Mouse (Mus musculus) limb, embryonic 12.5 days (tissue): Measurements from ENCODE around the gene Ccl25. TPM values are rescaled to one million over a fixed set of nuclear protein-coding genes. Genes with fewer than 3 reads are reported as not detected.
A peak's percentile ranks its signal among the peaks of the same experiment; 100 is the strongest.
"Not testable (repeated sequence)": the region's sequence is repeated elsewhere in the genome, so short reads cannot be mapped to it uniquely, and the experiment has no call there.

Experiments
- ATAC-seq: fragments of 200-750 bp; cut with Nextera tagmentation; 2 replicates; pipeline ENCODE4 v1.8.0; 2017; ENCODE audit warnings: low read depth, moderate TSS enrichment; ENCODE audit not compliant: insufficient number of reproducible peaks, insufficient read depth, low FRiP score, low TSS enrichment
- H3K27ac ChIP-seq: fragments of 300-500 bp; sonication (generic); 2 replicates; pipeline ENCODE4 v1.5.1; 2016; ENCODE audit warnings: mild to moderate bottlenecking, moderate library complexity
- H3K27me3 ChIP-seq: fragments of 300-500 bp; sonication (generic); 2 replicates; pipeline ENCODE4 v1.6.1; 2016; ENCODE audit warnings: mild to moderate bottlenecking, moderate library complexity
- H3K36me3 ChIP-seq: fragments of 300-500 bp; sonication (generic); 2 replicates; pipeline ENCODE4 v1.6.1; 2016; ENCODE audit warnings: mild to moderate bottlenecking, moderate library complexity
- H3K4me1 ChIP-seq: fragments of 300-500 bp; sonication (generic); replicated peaks from 2 replicates; pipeline ENCODE4 v1.6.1; 2016
- H3K4me2 ChIP-seq: fragments of 300-500 bp; sonication (generic); 2 replicates; pipeline ENCODE4 v1.6.1; 2016; ENCODE audit warnings: mild to moderate bottlenecking, moderate library complexity
- H3K4me3 ChIP-seq: fragments of 300-500 bp; sonication (generic); replicated peaks from 2 replicates; pipeline ENCODE4 v1.5.1; 2016; ENCODE audit warnings: mild to moderate bottlenecking
- H3K9ac ChIP-seq: fragments of 300-500 bp; sonication (generic); replicated peaks from 2 replicates; pipeline ENCODE4 v1.6.1; 2016; ENCODE audit warnings: mild to moderate bottlenecking, moderate library complexity
- H3K9me3 ChIP-seq: fragments of 300-500 bp; sonication (generic); 2 replicates; pipeline ENCODE4 v1.6.1; 2016; ENCODE audit warnings: mild to moderate bottlenecking, moderate library complexity
- WGBS: fragments of 180-500 bp; shearing (Covaris S2); methylation state at CpG from one replicate; pipeline ENCODE4 v1.1.7; 2016; 5-methylcytosine and 5-hydroxymethylcytosine counted together
- polyA plus RNA-seq: library from polyadenylated mRNA; unstranded; fragments of >200 nt; fragmentation: Nextera tagmentation; extraction: Ambion mirVana; gene quantifications from 2 replicates; pipeline ENCODE4 v1.2.1, GENCODE M21; 2016

The Ccl25 gene
- polyA plus RNA-seq, 1 experiment from 2014 or later = 23.0 TPM

DNA sequence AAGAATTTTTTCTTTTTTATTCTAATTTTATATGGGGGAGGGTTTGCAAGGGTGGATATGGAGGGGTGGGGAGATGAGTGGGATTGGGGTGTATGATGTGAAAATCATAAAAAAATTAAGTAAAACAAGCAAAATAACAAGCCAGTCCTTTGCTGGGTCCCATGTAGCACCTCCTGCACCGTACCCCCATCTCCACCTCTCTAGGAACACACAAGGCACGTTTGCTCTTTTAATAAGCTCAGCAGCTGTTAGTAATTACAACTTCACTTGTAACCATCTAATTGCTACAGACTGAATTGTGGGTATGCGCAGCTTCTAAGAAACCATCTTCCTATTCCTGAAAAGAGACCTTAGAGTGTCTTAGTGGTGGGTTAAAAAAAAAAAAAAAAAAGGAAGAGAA lies 15.2 kb downstream of the Ccl25 start:
- peaks cover 4% of the 10 kb centered on the region; the same call in 1 of the 2 replicates for H3K4me1 ChIP-seq
- no peak overlapping the region for H3K4me3 ChIP-seq
- no peaks in the 10 kb centered on the region for H3K9me3 ChIP-seq
- H3K36me3 ChIP-seq = peaks cover 45% of the 10 kb centered on the region
- no peak overlapping the region for H3K27ac ChIP-seq
- no peaks in the 10 kb centered on the region for H3K27me3 ChIP-seq
- 38% methylated on average over 3 of the region's 3 CpGs for WGBS
- no peak overlapping the region for H3K9ac ChIP-seq
- H3K4me2 ChIP-seq = no peak overlapping the region
- no peak for ATAC-seq

GRCm38 (mm10) chr8:4347661-4348060 lies 22.7 kb downstream of the Ccl25 start:
- Histone ChIP-seq H3K4me2 (peak overlapping the region; percentile 39), H3K9ac (no peak overlapping the region), H3K4me3 (no peak overlapping the region), H3K36me3 (no peaks in the 10 kb centered on the region), H3K4me1 (0 out of 2 replicates have a peak, but pooled peaks cover 6% of the 10 kb centered on the region), H3K27ac (no peak overlapping the region), H3K9me3 (no peaks in the 10 kb centered on the region), H3K27me3 (no peaks in the 10 kb centered on the region)
- WGBS = 53% methylated on average over 7 of the region's 7 CpGs
- peak; percentile 36; the same call in 1 of the 2 replicates for ATAC-seq

DNA sequence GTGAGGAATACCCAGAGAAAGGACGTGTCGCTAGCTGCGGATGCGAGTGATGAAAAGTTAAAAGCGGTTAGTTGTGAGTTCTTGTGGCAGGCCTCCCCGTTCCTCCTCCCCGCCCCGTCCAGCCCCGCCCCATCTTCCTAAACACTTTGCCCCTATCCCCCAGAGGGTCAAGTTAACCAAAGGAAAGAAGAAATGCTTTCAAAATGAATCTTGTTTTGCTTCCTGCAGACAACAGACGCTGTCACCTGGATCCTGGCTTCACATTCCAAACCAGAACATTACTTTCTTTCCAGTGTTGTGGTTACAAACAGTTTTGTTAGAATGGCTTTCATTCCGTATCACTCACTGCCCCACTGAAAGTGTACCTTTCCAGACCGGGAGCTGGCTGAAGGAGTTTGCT lies 23.3 kb downstream of the Ccl25 start:
- Histone ChIP-seq H3K9ac (no peak overlapping the region), H3K4me3 (no peak overlapping the region), H3K4me2 (peak overlapping the region; percentile 39), H3K27ac (no peak overlapping the region), H3K4me1 (0 out of 2 replicates have a peak, but pooled peaks cover 6% of the 10 kb centered on the region), H3K9me3 (no peaks in the 10 kb centered on the region), H3K36me3 (no peaks in the 10 kb centered on the region), H3K27me3 (no peaks in the 10 kb centered on the region)
- no peak for ATAC-seq
- 30% methylated on average over 12 of the region's 12 CpGs for WGBS

GRCm38 (mm10) chr8:4349335-4349734 lies 24.3 kb downstream of the Ccl25 start:
- WGBS = 64% methylated on average over 1 of the region's 1 CpGs
- H3K4me1 ChIP-seq = 0 out of 2 replicates have a peak, but pooled peaks cover 6% of the 10 kb centered on the region
- H3K27ac ChIP-seq = no peak overlapping the region
- no peak overlapping the region for H3K9ac ChIP-seq
- no peak overlapping the region for H3K4me2 ChIP-seq
- no peaks in the 10 kb centered on the region for H3K36me3 ChIP-seq
- no peak for ATAC-seq
- no peaks in the 10 kb centered on the region for H3K9me3 ChIP-seq
- H3K4me3 ChIP-seq = no peak overlapping the region
- no peaks in the 10 kb centered on the region for H3K27me3 ChIP-seq

DNA sequence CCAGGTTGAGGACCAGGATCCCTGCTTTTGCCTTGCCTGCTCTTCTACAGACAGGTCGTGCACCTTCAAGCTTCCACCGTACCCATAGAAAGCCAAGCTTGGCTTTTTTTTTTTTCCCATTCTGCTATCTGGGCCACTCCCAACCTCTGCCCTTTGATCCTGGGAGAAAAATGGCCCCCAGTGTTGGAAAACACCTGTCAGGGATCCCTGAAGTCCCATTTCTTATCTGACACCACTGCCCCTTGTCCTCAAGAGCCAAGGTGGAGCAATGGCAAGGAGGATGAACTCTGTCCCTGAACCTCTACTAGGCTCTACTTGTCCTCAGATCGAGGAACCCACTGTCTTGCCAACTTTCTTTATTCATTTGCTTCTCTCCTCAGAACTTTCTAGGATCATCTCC lies 25.6 kb downstream of the Ccl25 start:
- H3K27ac ChIP-seq = no peak overlapping the region
- H3K9ac ChIP-seq = no peak overlapping the region
- H3K27me3 ChIP-seq = no peaks in the 10 kb centered on the region
- no peak overlapping the region for H3K4me2 ChIP-seq
- H3K36me3 ChIP-seq = no peaks in the 10 kb centered on the region
- no peak overlapping the region for H3K4me3 ChIP-seq
- H3K9me3 ChIP-seq = no peaks in the 10 kb centered on the region
- 0 out of 2 replicates have a peak, but pooled peaks cover 6% of the 10 kb centered on the region for H3K4me1 ChIP-seq
- no peak for ATAC-seq
- WGBS = 86% methylated on average over 3 of the region's 3 CpGs

GRCm38 (mm10) chr8:4352562-4352961 lies 27.6 kb downstream of the Ccl25 start:
- 89% methylated on average over 6 of the region's 6 CpGs for WGBS
- ATAC-seq, H3K27ac ChIP-seq, H3K4me1 ChIP-seq, H3K36me3 ChIP-seq, H3K4me2 ChIP-seq, H3K27me3 ChIP-seq, H3K9me3 ChIP-seq, H3K4me3 ChIP-seq, H3K9ac ChIP-seq: not testable (repeated sequence)

DNA sequence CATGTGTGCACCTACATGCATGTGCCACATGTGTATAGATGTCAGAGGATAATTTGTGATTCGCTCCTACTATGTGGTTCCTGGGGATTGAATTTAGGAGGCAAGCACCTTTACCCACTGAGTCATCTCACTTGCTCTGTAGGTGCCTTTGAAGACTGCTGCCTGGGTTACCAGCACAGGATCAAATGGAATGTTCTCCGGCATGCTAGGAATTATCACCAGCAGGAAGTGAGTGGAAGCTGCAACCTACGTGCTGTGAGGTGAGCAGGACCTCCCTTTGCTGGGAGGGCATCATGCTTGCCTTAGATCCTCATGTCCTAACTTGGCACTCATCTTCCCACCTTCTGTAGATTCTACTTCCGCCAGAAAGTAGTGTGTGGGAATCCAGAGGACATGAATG lies 28.7 kb downstream of the Ccl25 start:
- Histone ChIP-seq H3K36me3 (no peaks in the 10 kb centered on the region), H3K4me2 (no peak overlapping the region), H3K9me3 (no peaks in the 10 kb centered on the region), H3K27me3 (no peaks in the 10 kb centered on the region), H3K9ac (no peak overlapping the region), H3K4me1 (no peaks in the 10 kb centered on the region), H3K4me3 (no peak overlapping the region), H3K27ac (no peak overlapping the region)
- 90% methylated on average over 4 of the region's 4 CpGs for WGBS
- no peak for ATAC-seq

DNA sequence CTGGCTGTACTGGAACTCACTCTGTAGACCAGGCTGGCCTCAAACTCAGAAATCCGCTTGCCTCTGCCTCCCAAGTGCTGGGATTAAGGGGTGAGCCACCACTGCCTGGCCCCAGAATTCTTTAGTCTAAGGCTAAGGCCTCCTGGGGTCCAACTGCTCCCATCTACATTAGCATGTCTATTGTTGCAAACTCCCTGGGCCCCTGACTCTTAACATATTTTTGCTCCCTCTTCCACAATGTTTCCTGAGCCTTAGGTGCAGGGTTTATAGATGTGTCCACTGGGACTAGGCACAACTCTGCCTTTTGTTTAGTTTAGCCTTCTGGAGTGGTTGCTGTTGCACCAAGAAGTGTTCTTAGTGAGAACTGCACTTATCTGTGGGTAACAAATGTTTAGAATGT lies 29.5 kb downstream of the Ccl25 start:
- Histone ChIP-seq H3K36me3 (no peaks in the 10 kb centered on the region), H3K4me1 (no peaks in the 10 kb centered on the region), H3K9ac (no peak overlapping the region), H3K9me3 (no peaks in the 10 kb centered on the region), H3K4me2 (no peak overlapping the region), H3K4me3 (no peak overlapping the region), H3K27ac (no peak overlapping the region), H3K27me3 (no peaks in the 10 kb centered on the region)
- 74% methylated on average over 1 of the region's 1 CpGs for WGBS
- no peak for ATAC-seq

- Histone ChIP-seq H3K9me3 (no peaks in the 10 kb centered on the region), H3K4me2 (no peak overlapping the region), H3K27ac (no peak overlapping the region), H3K27me3 (no peaks in the 10 kb centered on the region), H3K4me1 (no peaks in the 10 kb centered on the region), H3K4me3 (no peak overlapping the region), H3K9ac (no peak overlapping the region), H3K36me3 (no peaks in the 10 kb centered on the region)
- WGBS = 78% methylated on average over 10 of the region's 10 CpGs
- no peak for ATAC-seq
Measured at GRCm38 (mm10) chr8:4355455-4355854, 30.4 kb downstream of the Ccl25 start.

DNA sequence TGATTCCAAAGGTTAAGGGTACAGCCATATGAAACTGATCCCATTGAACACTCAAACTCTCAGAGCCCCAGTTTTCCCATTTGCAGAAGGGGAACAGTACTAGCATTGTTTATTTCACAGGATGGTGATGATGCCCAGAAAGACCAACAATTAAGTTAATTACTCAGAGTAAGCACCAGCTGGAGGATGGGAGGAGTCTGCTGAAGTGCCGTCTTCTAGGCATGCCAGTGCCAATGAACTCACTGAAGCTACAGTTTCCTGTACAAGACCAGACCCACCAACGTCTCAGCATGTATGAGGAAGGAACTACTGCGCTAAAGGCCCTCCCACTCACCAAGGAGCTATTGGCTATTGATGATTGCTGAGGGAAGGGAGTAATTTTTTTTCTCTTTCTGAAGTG lies 34.4 kb downstream of the Ccl25 start:
- Histone ChIP-seq H3K36me3 (no peaks in the 10 kb centered on the region), H3K4me1 (no peaks in the 10 kb centered on the region), H3K9me3 (no peaks in the 10 kb centered on the region), H3K27me3 (no peaks in the 10 kb centered on the region), H3K9ac (no peak overlapping the region), H3K4me3 (no peak overlapping the region), H3K27ac (no peak overlapping the region), H3K4me2 (no peak overlapping the region)
- no peak for ATAC-seq
- WGBS = 69% methylated on average over 3 of the region's 3 CpGs

- H3K4me3 ChIP-seq = no peak overlapping the region
- no peaks in the 10 kb centered on the region for H3K36me3 ChIP-seq
- no peak overlapping the region for H3K9ac ChIP-seq
- no peak overlapping the region for H3K4me2 ChIP-seq
- WGBS = 84% methylated on average over 2 of the region's 2 CpGs
- H3K27ac ChIP-seq = no peak overlapping the region
- ATAC-seq = no peak
- H3K27me3 ChIP-seq = no peaks in the 10 kb centered on the region
- no peaks in the 10 kb centered on the region for H3K4me1 ChIP-seq
- H3K9me3 ChIP-seq = no peaks in the 10 kb centered on the region
Measured at GRCm38 (mm10) chr8:4360922-4361321, 35.9 kb downstream of the Ccl25 start.

DNA sequence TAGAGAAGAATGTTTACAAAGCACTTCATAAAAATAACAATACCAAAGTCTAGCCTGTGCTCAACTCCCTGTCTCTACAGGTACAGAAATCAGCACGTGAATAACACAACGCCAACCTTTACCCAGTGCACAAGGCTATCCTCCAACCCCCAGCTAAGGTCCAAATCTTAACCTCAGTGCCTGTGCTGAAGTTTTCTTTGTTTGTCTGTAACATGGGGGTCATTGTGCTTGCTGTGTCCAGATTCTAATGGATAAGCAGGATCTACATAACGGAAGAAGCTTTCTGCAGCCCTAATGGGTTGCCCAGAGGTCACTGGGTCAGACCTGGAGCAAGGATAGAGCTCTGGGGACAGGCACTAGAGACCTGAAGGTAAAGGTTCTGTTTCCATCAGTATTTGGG lies 41.2 kb downstream of the Ccl25 start:
- Histone ChIP-seq H3K4me2 (no peak overlapping the region), H3K36me3 (no peaks in the 10 kb centered on the region), H3K27ac (no peak overlapping the region), H3K4me3 (no peak overlapping the region), H3K27me3 (no peaks in the 10 kb centered on the region), H3K9ac (no peak overlapping the region), H3K9me3 (no peaks in the 10 kb centered on the region), H3K4me1 (no peaks in the 10 kb centered on the region)
- WGBS = 92% methylated on average over 3 of the region's 3 CpGs
- ATAC-seq = no peak
